Mouse (Mus musculus) CD8-positive naive resting alpha-beta T cell, adult 57 days (primary cell): Measurements from ENCODE around the gene Vmn2r70. TPM values are rescaled to one million over a fixed set of nuclear protein-coding genes. Genes with fewer than 3 reads are reported as not detected.

Experiments used
- total RNA-seq: library from RNA; stranded (reverse); gene quantifications from one replicate; pipeline ENCODE4 v1.2.4, GENCODE M21; 2023

Vmn2r70 gene
- total RNA-seq: not detected

GRCm38 (mm10) chr7:85569092-85569491 lies at the start of gene Vmn2r70:
Gene Vmn2r70, minus strand, starts transcription at chr7:85569192.

GRCm38 (mm10) chr7:85562787-85563186 lies 6.2 kb downstream of the Vmn2r70 start, which contains the start of gene Vmn2r71:
Gene Vmn2r71, plus strand, starts transcription at chr7:85563087.

Other genes with a start within 250 kb of the Vmn2r70 start
- not detected for gene Vmn2r69, start 153.3 kb downstream of the Vmn2r70 start, total RNA-seq
- gene Vmn2r71, start 6.1 kb downstream of the Vmn2r70 start, total RNA-seq: not detected
- not detected for gene Vmn2r72, start 185.9 kb upstream of the Vmn2r70 start, total RNA-seq